Mouse (Mus musculus): Measurements from ENCODE around the gene Gm13178.

Gene Gm13178

DNA sequence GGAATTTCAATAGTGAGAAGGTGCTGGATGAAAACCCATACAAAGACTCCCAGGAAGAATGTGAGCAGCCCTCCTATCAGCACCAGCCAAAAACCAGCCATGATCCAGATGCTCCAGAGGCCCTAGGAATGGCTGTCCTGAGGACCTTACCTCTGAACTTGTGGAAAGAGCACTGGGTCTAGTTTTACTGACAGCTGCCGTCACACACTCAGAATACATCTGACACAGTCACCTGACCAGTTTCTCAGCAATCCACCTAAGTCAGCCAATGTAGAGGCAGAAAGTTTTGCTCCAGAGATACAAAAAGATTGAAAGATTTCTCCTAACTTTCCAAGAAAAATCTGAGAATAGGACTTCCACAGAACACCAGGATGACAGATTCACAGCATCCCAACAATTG lies at the start of gene Gm13178:
Gene Gm13178, minus strand, starts transcription at position 101 of the 400 bp plus-strand sequence.
- DNase-seq (ENCODE audit: low spot score) = no peak

DNA sequence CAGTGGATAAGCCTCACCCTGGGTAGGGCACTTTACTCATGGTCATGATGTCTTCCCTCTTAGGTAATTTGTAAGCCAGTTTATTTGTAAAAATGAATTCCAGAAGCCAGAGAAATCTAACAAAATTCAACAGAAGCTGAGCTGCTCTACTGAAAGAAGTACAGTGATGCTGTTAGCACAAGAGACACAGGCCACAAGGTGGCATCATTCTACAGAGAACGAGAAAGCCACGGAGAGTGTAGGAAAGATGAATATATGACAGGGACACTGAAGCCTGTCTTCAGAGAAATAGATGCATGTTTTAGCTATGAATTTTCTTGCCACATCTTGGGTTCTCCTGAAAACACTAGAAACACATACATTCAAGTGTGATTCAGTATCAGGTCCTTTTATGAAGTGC lies 44.5 kb upstream of the Gm13178 start:
- no peak for DNase-seq (ENCODE audit: low spot score)

DNA sequence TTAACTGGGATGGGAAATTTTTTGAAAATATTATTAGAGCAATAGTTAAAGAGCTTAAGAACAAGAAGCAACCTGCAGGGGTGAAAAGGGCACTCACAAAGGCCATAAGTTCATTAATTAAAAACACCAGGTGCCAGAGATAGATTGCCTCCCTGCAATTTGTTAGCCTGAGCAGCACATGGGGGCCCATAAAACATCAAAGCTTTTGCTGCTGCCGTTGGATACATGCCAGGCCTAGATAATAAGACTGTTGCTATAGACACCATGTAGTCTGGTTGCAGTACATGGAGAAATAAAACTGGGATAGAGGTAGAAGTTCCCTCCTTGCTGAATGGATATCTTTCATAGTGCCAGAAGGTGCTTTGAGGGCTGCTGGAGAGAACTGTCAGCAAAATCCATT lies 27.9 kb upstream of the Gm13178 start:
- no peak for DNase-seq (ENCODE audit: low spot score)

DNA sequence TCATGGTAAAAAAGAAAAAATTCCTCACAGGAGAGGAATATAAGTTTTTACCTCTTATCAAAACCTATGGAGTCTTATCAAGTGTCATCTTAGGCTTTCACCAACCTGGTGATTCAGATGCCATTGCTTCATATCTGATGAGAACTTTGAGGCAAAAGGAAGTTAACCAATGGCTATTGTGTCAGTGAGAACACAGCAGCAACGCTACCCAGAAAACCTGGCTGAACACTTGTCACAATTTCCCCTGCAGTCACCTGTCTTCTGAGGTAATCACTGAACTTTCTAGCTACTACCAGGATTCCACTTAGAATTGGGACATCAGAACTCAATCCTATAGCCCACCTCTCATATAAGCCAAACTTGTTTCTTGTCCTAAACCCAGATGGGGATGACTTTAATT lies 1.5 kb downstream of the Gm13178 start:
- DNase-seq (ENCODE audit: low spot score) = no peak

DNA sequence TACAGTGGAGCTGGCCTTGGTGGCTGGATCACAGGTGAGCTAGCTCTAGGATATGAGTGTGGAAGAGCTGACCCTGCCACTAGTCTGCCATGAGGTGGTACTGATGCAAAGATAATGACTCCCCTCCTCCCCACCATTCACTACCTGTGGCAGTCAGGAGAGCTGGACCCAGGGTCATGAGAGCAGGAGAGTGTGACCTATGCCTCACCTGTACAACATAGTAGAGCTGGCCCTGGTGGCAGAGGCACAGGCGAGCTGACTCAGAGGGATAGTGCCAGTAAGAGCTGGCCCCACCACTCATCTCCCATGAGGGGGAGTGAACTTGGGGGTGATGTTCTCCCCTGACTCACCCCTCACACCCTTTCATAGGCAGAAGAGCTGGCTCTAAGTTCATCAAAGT lies 2.9 kb downstream of the Gm13178 start:
- no peak for DNase-seq (ENCODE audit: low spot score)

DNA sequence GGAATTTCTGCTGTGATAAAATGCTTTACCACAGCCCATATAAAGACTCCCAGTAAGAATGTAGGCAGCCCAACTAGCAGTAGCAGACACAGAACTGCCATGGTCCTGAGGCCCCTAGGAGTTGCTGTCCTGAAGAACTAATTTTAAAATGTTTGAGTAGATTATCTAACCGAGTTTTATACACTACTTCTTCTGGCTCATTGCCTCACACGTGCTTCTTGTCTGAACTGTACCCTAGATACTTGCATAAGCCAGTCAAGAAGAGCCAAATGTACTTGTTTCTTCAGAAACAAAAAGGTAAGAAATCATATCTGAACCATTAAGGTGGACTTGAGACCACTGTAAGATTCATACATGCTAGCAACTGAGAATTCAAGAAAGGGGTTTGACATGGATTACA lies 34.9 kb downstream of the Gm13178 start, which contains the start of gene Gm436:
Gene Gm436, minus strand, starts transcription at position 101 of the 400 bp plus-strand sequence.
- DNase-seq (ENCODE audit: low spot score) = no peak

Measured in lung, postnatal 25 days (tissue).